Mouse (Mus musculus) liver, postnatal 0 days (tissue): ENCODE measurements around the gene Tex14. TPM values are rescaled to one million over a fixed set of nuclear protein-coding genes. Genes with fewer than 3 reads are reported as not detected.
"Not testable (repeated sequence)": the region's sequence is repeated elsewhere in the genome, so short reads cannot be mapped to it uniquely, and the experiment has no call there.

Source experiments
- ATAC-seq: fragments of 200-750 bp; cut with Nextera tagmentation; 2 replicates; pipeline ENCODE4 v1.8.0; 2017; ENCODE audit warnings: mild to moderate bottlenecking, moderate library complexity
- DNase-seq: peaks from one replicate; pipeline ENCODE4 v3.0.0-alpha.2; 2016
- H3K27ac ChIP-seq: fragments of 300-500 bp; sonication (generic); 2 replicates; pipeline ENCODE4 v1.5.1; 2014; ENCODE audit warnings: antibody characterized with exemption, moderate library complexity, mild to moderate bottlenecking, low read depth
- H3K27me3 ChIP-seq: fragments of 300-500 bp; sonication (generic); 2 replicates; pipeline ENCODE4 v1.6.1; 2014; ENCODE audit warnings: low read length, control low read depth, mixed read lengths; ENCODE audit not compliant: insufficient read depth
- H3K36me3 ChIP-seq: fragments of 300-500 bp; sonication (generic); replicated peaks from 2 replicates; pipeline ENCODE4 v1.6.1; 2014; ENCODE audit warnings: mild to moderate bottlenecking, control low read depth, low read length, moderate library complexity, mixed read lengths; ENCODE audit not compliant: insufficient read depth
- H3K4me1 ChIP-seq: fragments of 300-500 bp; sonication (generic); 2 replicates; pipeline ENCODE4 v1.6.1; 2014; ENCODE audit warnings: antibody characterized with exemption, mild to moderate bottlenecking, control low read depth; ENCODE audit not compliant: insufficient read depth
- H3K4me2 ChIP-seq: fragments of 300-500 bp; sonication (generic); 2 replicates; pipeline ENCODE4 v1.6.1; 2014; ENCODE audit warnings: low read depth, mild to moderate bottlenecking, low read length, moderate library complexity, mixed read lengths
- H3K4me3 ChIP-seq: fragments of 300-500 bp; sonication (generic); 2 replicates; pipeline ENCODE4 v1.5.1; 2014; ENCODE audit warnings: low read depth, low read length
- H3K9ac ChIP-seq: fragments of 300-500 bp; sonication (generic); replicated peaks from 2 replicates; pipeline ENCODE4 v1.6.1; 2014; ENCODE audit warnings: mild to moderate bottlenecking, moderate library complexity
- H3K9me3 ChIP-seq: fragments of 300-500 bp; sonication (generic); 2 replicates; pipeline ENCODE4 v1.6.1; 2016; ENCODE audit warnings: mild to moderate bottlenecking, control low read depth, low read length, mixed read lengths
- CTCF ChIP-seq: sonication (generic); IDR thresholded peaks from 2 replicates; pipeline ENCODE4 v1.5.1; 2016; ENCODE audit warnings: antibody characterized with exemption, low read depth
- EP300 ChIP-seq: IDR thresholded peaks from 2 replicates; pipeline ENCODE4 v1.6.1; 2016; ENCODE audit warnings: antibody characterized with exemption, low read depth, mild to moderate bottlenecking
- WGBS: fragments of 180-500 bp; shearing (Covaris S2); extraction: QIAGEN DNeasy Blood & Tissue Kit; methylation state at CpG from one replicate; pipeline ENCODE4 v1.1.7; 2014; ENCODE audit not compliant: insufficient replicate concordance; 5-methylcytosine and 5-hydroxymethylcytosine counted together
- polyA plus RNA-seq: library from polyadenylated mRNA; unstranded; fragments of >200 nt; fragmentation: Nextera tagmentation; extraction: Ambion mirVana; gene quantifications from 2 replicates; pipeline ENCODE4 v1.2.1, GENCODE M21; 2015

Tex14 gene
- polyA plus RNA-seq, 1 experiment from 2014 or later = not detected

DNA sequence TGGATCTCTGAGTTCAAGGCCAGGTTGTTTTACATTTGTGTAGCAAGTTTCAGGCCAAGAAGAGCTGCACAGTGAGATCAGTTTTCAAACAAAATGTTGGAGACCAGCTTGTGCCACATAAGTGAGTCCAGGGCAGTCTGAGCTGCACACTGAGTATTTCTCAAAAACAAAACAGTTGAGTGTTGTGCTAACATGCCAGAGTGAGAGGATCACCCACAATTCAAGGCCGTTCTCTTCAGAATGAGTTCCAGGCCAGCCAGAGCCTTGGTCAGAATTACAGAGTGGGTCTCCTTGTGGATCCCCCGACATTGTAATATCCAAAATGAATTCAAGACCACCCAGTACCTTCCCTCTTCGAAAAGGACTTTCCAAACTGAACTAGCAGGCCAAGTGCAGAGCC is 41.3 kb downstream of the Tex14 start:
- no peaks in the 10 kb centered on the region for H3K36me3 ChIP-seq
- ATAC-seq (no peak), DNase-seq (no peak)
- peaks cover 8% of the 10 kb centered on the region for H3K4me1 ChIP-seq
- H3K9ac ChIP-seq = no peak overlapping the region
- H3K27me3 ChIP-seq = no peaks in the 10 kb centered on the region
- no peak overlapping the region for H3K4me2 ChIP-seq
- WGBS = 86% methylated on average over 3 of the region's 3 CpGs
- H3K9me3 ChIP-seq = no peaks in the 10 kb centered on the region
- no peak overlapping the region for H3K4me3 ChIP-seq
- H3K27ac ChIP-seq = no peak overlapping the region
- TF ChIP-seq EP300 (no peak), CTCF (no peak)

DNA sequence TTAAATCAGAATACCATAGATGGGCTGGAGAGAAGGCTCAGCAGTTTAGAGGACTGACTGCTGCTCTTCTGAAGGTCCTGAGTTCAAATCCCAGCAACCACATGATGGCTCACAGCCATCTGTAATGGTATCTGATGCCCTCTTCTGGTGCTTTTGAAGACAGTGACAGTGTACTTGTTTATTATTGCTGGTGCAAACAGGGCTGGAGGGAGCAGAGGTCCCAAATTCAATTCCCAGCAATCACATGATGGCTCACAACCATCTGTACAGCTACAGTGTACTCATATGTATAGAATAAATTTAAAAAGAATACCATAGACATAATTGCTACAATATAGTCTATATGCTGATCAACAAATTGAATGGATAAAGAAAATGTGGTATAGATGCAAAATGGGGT is 42.6 kb downstream of the Tex14 start:
- ATAC-seq (no peak), DNase-seq (no peak)
- TF ChIP-seq EP300 = no peak
- TF ChIP-seq CTCF = peak; percentile 38
- Histone ChIP-seq H3K4me3 (no peak overlapping the region), H3K9ac (no peak overlapping the region), H3K4me2 (peak overlapping the region; percentile 72; the same call in 1 of the 2 replicates), H3K27me3 (no peaks in the 10 kb centered on the region), H3K36me3 (no peaks in the 10 kb centered on the region), H3K27ac (0 out of 2 replicates have a peak overlapping the region, but pooled peaks have one; percentile 11), H3K4me1 (peaks cover 7% of the 10 kb centered on the region), H3K9me3 (no peaks in the 10 kb centered on the region)

DNA sequence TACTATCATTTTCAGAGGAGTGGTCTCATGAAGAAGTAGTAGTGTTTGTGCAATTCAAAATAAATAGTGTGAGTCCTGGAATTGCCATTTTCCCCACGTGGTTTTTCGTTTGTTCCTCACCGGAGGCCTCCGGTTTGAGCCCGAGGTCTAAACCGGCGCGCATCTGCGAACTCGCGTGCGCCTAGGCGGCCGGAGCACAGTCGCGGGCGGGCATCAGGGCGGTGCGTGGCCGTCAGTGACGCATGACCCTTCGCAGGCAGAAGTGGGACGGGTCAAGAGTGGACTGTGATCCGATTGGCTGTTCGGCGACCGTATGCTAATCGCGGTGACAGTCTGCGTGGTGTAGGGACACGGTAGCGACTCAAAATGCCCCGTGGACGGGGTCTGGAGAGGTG is 43.2 kb downstream of the Tex14 start:
- H3K4me3 ChIP-seq = peak overlapping the region; percentile 32
- H3K9ac ChIP-seq = peak overlapping the region; percentile 50
- ATAC-seq = peak; percentile 89
- H3K36me3 ChIP-seq, H3K9me3 ChIP-seq, H3K4me1 ChIP-seq, H3K27me3 ChIP-seq: not testable (repeated sequence)
- H3K4me2 ChIP-seq = peak overlapping the region; percentile 72
- peak; percentile 85 for DNase-seq
- H3K27ac ChIP-seq = peak overlapping the region; percentile 62; the same call in 1 of the 2 replicates
- under 1% methylated on average over 30 of the region's 34 CpGs for WGBS

DNA sequence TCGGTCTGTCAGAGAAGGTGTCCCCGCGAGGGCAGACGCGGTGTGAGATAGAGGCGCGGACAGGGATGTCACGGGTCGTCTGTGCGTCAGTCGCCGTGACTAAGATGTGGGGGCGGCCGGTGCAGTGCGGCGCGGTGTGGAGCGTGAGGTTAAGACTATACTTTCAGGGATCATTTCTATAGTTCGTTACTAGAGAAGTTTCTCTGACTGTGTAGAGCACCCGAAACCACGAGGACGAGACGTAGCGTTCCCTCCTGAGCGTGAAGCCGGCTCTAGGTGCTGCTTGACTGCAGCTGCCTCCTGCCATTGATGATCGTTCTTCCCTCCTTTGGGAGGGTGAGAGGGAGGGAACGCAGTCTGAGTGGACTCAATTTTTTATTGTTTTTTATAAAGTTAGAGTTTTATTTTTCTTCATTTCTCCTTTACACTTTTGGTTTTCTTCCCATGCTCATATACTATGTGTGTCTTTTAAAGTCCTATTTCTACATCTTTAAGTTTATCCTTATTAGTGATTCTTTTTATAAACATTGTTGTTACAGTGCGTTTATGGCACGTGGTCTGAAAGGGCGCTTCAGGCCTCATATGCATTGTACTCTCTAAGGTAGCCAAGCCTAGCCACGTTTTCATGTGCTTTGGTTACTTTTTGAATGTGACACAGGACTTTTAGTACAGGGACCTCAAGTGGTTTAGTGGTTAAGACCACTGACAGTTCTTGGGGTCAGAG is 43.8 kb downstream of the Tex14 start:
- TF ChIP-seq EP300 = peak; percentile 57; the same call in 1 of the 2 replicates
- Histone ChIP-seq H3K4me2 (peak overlapping the region; percentile 22; the same call in 1 of the 2 replicates), H3K4me1 (peaks cover 12% of the 10 kb centered on the region), H3K27ac (peak overlapping the region; percentile 78)
- not testable (repeated sequence) for H3K36me3 ChIP-seq, H3K9ac ChIP-seq, H3K9me3 ChIP-seq, H3K4me3 ChIP-seq, H3K27me3 ChIP-seq
- under 1% methylated on average over 6 of the region's 32 CpGs for WGBS
- ATAC-seq = peak; percentile 90
- peak; percentile 54 for DNase-seq

DNA sequence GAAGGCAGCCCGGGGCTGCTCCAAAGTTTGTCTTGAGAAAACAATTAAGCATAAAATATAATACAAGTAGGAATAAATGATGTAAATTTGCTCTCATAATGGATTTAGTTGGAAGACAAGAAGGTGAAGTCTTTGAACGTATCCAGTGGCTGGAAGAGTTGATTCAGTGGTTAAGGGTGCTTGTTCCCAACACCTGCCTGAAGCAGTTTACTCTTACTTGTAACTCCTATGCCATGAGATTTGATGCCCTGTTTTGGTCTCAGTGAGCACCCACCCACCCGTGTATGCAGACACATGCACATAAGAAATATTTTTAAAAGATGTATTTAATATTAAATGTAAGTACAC is 44.3 kb downstream of the Tex14 start:
- no peak overlapping the region; the same call in 1 of the 2 replicates for H3K9ac ChIP-seq
- peaks cover 15% of the 10 kb centered on the region for H3K4me1 ChIP-seq
- no peaks in the 10 kb centered on the region for H3K36me3 ChIP-seq
- ATAC-seq (no peak), DNase-seq (no peak)
- no peaks in the 10 kb centered on the region for H3K27me3 ChIP-seq
- 3% methylated on average over 3 of the region's 3 CpGs for WGBS
- no peak overlapping the region for H3K4me3 ChIP-seq
- TF ChIP-seq CTCF (no peak), EP300 (no peak)
- no peak overlapping the region for H3K4me2 ChIP-seq
- peak overlapping the region; percentile 78 for H3K27ac ChIP-seq
- H3K9me3 ChIP-seq = no peaks in the 10 kb centered on the region

DNA sequence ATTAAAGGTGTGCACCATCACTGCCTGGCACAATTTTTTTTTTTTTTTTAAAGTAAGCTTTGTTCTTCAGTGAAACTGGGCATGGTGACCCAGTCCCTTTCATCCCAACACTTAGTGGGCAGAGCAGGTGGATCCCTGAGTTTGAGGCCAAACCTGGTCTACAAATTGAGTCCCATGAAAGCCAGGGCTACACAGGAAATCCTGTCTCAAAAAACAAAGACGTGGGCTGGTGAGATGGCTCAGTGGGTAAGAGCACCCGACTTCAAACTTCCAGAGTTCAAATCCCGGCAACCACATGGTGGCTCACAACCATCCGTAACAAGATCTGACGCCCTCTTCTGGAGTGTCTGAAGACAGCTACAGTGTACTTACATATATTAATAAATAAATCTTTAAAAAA is 45.0 kb downstream of the Tex14 start:
- not testable (repeated sequence) for H3K9ac ChIP-seq, H3K9me3 ChIP-seq, H3K27me3 ChIP-seq, H3K4me2 ChIP-seq, H3K4me3 ChIP-seq, H3K36me3 ChIP-seq, ATAC-seq, H3K27ac ChIP-seq, DNase-seq
- WGBS = 38% methylated on average over 5 of the region's 5 CpGs
- H3K4me1 ChIP-seq = peaks cover 14% of the 10 kb centered on the region

DNA sequence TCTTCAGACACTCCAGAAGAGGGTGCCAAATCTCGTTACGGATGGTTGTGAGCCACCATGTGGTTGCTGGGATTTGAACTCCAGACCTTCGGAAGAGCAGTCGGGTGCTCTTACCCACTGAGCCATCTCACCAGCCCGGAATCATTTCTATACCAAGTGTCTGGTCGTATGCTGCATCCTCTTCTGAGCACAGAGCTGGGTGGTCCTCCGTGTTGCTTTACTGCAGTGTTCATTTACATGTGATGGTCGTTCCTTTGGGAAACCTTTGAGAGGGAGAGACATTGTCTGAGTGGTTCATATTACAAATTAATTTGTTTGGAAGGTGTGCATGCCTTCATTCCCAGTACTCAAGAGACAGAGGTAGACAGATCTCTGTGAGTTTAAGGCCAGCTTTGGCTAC is 47.9 kb downstream of the Tex14 start:
- 67% methylated on average over 6 of the region's 8 CpGs for WGBS
- not testable (repeated sequence) for ATAC-seq, H3K9me3 ChIP-seq, H3K36me3 ChIP-seq, DNase-seq, H3K9ac ChIP-seq, H3K4me3 ChIP-seq, H3K27ac ChIP-seq, H3K27me3 ChIP-seq, H3K4me2 ChIP-seq
- peaks cover 11% of the 10 kb centered on the region for H3K4me1 ChIP-seq
